Mouse (Mus musculus) bone marrow macrophage, adult 2 months (primary cell): ENCODE measurements around the gene Aacs.

Experiments
- CTCF ChIP-seq: IDR thresholded peaks from 2 replicates; pipeline ENCODE4 v1.5.1; 2012; ENCODE audit warnings: low read depth, mild to moderate bottlenecking, low read length, moderate library complexity
- POLR2A ChIP-seq: IDR thresholded peaks from 2 replicates; pipeline ENCODE4 v1.6.1; 2012; ENCODE audit warnings: mild to moderate bottlenecking, low read depth, low read length, borderline replicate concordance

- TF ChIP-seq CTCF (no peak), POLR2A (no peak)
Measured at GRCm38 (mm10) chr5:125532191-125532544, 56.6 kb downstream of the Aacs start.
